In the genomic region with DNA sequence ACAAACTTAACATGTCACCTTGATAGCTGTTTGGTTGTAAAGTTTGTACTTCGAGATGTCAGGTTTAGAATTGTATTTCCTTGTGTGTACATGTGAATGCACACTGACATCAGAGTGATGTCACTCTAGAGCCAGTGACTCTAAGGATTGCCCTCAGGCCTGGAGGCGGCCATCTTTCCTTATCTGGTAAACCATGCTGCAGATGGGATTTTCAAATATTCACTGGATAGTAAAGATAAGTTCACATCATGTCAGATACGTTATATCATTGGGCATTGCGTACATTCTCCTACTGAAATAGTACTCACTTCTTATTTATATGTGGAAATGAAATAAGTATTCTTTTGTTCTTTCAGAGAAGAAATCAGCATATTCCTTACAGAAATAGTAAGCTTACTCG, we compare ENCODE assay signal across 24 mouse cellular contexts. TPM values are rescaled to one million over a fixed set of nuclear protein-coding genes. Genes with fewer than 3 reads are reported as not detected.
A peak's percentile ranks its signal among the peaks of the same experiment; 100 is the strongest.
DNase-seq lines count a peak whose midpoint lies in the region; ATAC-seq lines count a peak whose summit lies in the region.
"Had no signal": no experiment of that assay in that cellular context is flagged by ENCODE, and none has a peak within 500 bp of the region (broad histone marks: within the 10 kb centered on the region; RNA-seq: fewer than 3 reads in every experiment).

No protein-coding gene starts in this region.

- H3K4me3 ChIP-seq in liver, embryonic 15.5 days (replicated peaks): no peak overlapping the region
- H3K4me3 ChIP-seq: heart, adult 2 months; heart, embryonic 12.5 days; limb, embryonic 13.5 days had no signal

- 0 out of 2 replicates have a peak overlapping the region, but pooled peaks have one; percentile 11 for H3K27ac ChIP-seq in liver, embryonic 15.5 days (replicated peaks)
- H3K27ac ChIP-seq: heart, adult 2 months; hindbrain, embryonic 14.5 days; limb, embryonic 13.5 days had no signal

- H3K4me1 ChIP-seq in liver, embryonic 15.5 days (replicated peaks): peaks cover 4% of the 10 kb centered on the region
- H3K4me1 ChIP-seq: heart, embryonic 12.5 days; limb, embryonic 13.5 days had no signal

- WGBS in liver, embryonic 15.5 days (ENCODE audit: insufficient replicate concordance): 43% methylated on average over 5 of the region's 5 CpGs

- H3K9ac ChIP-seq in liver, embryonic 15.5 days: no peak overlapping the region
- H3K9ac ChIP-seq: heart, embryonic 12.5 days; hindbrain, embryonic 14.5 days; limb, embryonic 13.5 days had no signal

- H3K9me3 ChIP-seq in liver, embryonic 15.5 days (replicated peaks): no peaks in the 10 kb centered on the region
- H3K9me3 ChIP-seq: heart, embryonic 12.5 days; limb, embryonic 13.5 days had no signal

- no peaks in the 10 kb centered on the region for H3K27me3 ChIP-seq in liver, embryonic 15.5 days
- H3K27me3 ChIP-seq: heart, embryonic 12.5 days; limb, embryonic 13.5 days; Patski had no signal

- peak; percentile 93 for ATAC-seq in liver, embryonic 15.5 days (ENCODE audit: insufficient read depth)
- ATAC-seq: forebrain, embryonic 16.5 days; intestine, postnatal 0 days; midbrain, embryonic 16.5 days; Patski had no signal

- DNase-seq in c-Kit-positive CD71-positive TER-119-positive erythroid progenitor cells, embryonic 14.5 days (ENCODE audit: low spot score): peak; percentile 66
- peak; percentile 49 for DNase-seq in liver
- no peak for DNase-seq in right cerebral cortex, postnatal 4 days
- no peak for DNase-seq in urinary bladder, postnatal 10 days (ENCODE audit: low spot score)
- no peak for DNase-seq in embryo, embryonic 10 days (ENCODE audit: low spot score)
- no peak for DNase-seq in urinary bladder, postnatal 14 days (ENCODE audit: low spot score)
- DNase-seq: adrenal gland, postnatal 10 days; B cell, adult 2 months; cerebellum, adult 11-12 months; cerebellum, adult 9-11 months; heart, adult 2 months; kidney, adult 9 months; kidney, postnatal 14 days; lung, adult 2 months; lung, postnatal 14 days had no signal

- H3K4me2 ChIP-seq in liver, embryonic 15.5 days: no peak overlapping the region
- H3K4me2 ChIP-seq: heart, embryonic 12.5 days; hindbrain, embryonic 14.5 days; limb, embryonic 13.5 days; midbrain, embryonic 11.5 days had no signal

- peaks cover 73% of the 10 kb centered on the region for H3K36me3 ChIP-seq in liver, embryonic 15.5 days (replicated peaks)

RNA-seq across cellular contexts. Expression of gene Mettl15, which starts 15.7 kb away (rescaled TPM):
- polyA plus RNA-seq in liver, embryonic 15.5 days (2015; fragmentation: Nextera tagmentation; extraction: Ambion mirVana): 5.3 and 6.4 TPM in 2 replicates

RNA-seq across cellular contexts. Expression of gene Kif18a, which starts 15.7 kb away (rescaled TPM):
- polyA plus RNA-seq in liver, embryonic 15.5 days (2015; fragmentation: Nextera tagmentation; extraction: Ambion mirVana): 23.9 and 26.2 TPM in 2 replicates

Comparison
In these comparisons a context has a peak if more than half of its experiments do, and no peak if none do; other contexts are left out.
1. DNase-seq: peak in c-Kit-positive CD71-positive TER-119-positive erythroid progenitor cells, embryonic 14.5 days (single experiment) and liver (single experiment); none in right cerebral cortex, postnatal 4 days (single experiment), urinary bladder, postnatal 10 days (single experiment), embryo, embryonic 10 days (single experiment) and urinary bladder, postnatal 14 days (single experiment).